Mouse (Mus musculus) ES-E14 (cell line): ENCODE data around the gene Gm20441.

ENCODE experiments used
- CHD2 ChIP-seq: IDR thresholded peaks from 2 replicates; pipeline ENCODE4 v1.6.1; 2014; ENCODE audit warnings: mild to moderate bottlenecking, low read depth, low read length, inconsistent platforms
- ZC3H11A ChIP-seq: IDR thresholded peaks from 2 replicates; pipeline ENCODE4 v1.6.1; 2012; ENCODE audit warnings: low read depth, mild to moderate bottlenecking, inconsistent platforms, low read length, borderline replicate concordance

DNA sequence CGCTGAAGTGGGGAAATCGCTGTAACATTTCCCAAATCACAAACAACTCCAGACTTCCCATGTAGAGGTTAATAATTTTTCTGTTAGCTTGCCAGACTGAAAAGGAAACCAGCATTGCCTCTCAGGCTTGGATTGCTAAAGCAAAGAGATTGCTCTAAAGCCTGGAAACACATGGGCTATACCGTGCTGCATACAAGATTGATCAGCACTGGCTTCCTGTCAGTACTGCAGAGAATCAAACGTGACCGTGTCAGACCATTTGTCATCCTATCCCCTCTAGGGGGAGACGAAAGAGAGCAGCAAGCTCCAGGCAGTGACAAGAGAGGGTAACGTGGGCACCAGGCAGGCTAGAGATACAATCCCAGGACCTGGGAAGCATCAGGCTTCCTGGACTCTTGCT, 10.0 kb upstream of the Gm20441 start:
- TF ChIP-seq CHD2 (no peak), ZC3H11A (no peak)
